Mouse (Mus musculus) heart, adult 8-10 months (tissue): ENCODE data around the gene Ccdc181. TPM values are rescaled to one million over a fixed set of nuclear protein-coding genes. Genes with fewer than 3 reads are reported as not detected.

Experiments
- DNase-seq: peaks from one replicate; pipeline ENCODE4 v3.0.0; 2022; ENCODE audit warnings: low spot score
- total RNA-seq, 4 experiments: library from RNA; stranded (reverse); gene quantifications; 2 replicates each; pipeline ENCODE4 v1.2.4; 2022

Gene Ccdc181
- total RNA-seq, 4 experiments from 2014 or later: 9.0 to 10.0 (median 10.0) TPM

DNA sequence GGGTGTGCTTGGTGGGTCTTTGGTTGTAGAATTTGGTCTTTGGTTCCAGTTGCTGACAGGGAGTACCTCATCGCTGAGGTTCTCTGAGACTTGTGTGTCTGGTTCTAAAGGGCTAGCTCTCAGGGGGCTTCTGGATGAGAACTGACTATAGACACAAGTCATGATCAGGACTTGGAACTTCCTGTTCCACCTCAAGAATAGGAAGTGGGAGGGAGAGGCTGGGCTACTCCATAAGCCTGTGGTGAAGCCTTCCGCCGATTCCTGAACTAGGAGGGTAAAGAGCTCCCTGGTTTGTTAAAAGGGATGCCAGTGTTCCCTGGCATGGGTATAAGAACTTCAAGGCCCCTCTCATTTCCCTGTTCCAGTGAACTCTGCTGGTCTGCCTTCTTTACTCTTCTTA lies 8.6 kb downstream of the Ccdc181 start:
- no peak for DNase-seq

DNA sequence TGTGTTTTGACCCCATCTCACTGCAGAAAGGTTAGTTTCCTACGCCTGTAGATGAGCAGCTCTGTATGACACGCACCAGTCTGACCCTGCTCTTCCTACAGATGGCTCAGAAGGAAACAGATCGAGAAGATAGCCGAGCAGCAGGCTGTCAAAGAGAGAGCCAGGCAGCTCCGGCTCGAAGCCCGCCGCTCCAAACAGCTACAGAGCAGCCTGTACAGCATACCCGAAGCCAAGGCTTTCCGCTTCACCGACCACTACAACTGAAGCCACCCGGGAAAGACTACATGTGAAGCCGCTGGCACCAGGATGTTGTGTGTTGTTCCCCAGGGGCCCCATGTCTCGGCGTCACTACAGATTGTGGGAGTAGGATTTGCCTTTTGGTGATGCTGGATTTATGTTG lies 12.0 kb downstream of the Ccdc181 start:
- DNase-seq: no peak

DNA sequence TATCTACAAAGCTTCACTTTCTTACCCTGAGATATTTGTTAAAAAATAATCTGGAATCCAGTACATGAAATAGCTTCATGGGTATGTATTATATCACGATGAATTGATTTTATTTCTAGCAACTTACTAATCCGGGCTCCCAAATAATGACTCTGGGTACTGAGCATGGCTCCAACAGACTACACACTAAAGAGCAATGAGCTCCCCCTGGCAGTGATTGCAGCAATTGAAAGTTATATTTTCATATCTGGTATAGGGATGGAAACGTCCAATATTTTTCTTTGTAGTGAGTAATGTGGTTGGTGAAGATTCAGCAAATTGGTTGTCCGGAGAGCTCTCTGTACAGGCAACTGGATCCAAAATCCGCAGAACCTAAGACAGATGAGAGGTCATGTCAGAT lies 16.7 kb downstream of the Ccdc181 start:
- DNase-seq: no peak

DNA sequence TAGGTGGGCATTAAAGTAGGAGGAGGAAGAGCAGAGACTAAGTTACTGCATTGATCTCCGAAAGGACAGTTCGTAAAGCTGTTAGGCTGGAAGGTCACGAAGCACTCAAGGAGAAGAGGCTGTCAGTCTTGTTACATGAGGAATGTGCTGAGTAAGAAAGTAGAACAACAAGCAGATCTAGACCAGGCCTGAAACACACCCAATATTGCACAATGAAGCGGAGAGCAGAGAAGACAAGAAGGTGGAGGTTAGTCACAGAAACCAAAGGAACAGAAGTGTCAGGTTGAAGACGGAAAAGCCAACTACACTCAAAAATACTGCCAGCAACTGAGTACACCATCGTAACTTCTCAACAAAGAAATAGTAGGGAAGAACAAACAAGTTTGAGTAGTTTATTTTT lies 18.7 kb downstream of the Ccdc181 start:
- no peak for DNase-seq

DNA sequence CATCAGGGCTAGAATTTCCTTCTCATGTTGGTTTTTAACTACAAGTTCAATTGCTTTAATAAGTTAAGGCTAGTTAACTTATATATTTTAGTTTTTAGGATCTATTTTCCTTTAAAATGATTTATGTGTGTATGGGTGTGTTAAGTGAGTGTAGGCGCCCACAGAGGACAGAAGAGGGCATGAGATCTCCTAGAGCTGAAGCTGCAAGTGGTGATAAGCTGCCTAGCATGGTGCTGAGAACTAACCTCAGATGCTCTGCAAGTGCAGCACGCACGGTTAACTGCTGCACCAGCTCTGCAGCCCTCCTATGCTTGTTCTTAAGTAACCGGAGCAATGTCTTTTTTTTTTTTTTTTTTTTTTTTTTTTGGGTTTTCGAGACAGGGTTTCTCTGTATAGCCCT lies 21.1 kb downstream of the Ccdc181 start:
- DNase-seq: no peak

DNA sequence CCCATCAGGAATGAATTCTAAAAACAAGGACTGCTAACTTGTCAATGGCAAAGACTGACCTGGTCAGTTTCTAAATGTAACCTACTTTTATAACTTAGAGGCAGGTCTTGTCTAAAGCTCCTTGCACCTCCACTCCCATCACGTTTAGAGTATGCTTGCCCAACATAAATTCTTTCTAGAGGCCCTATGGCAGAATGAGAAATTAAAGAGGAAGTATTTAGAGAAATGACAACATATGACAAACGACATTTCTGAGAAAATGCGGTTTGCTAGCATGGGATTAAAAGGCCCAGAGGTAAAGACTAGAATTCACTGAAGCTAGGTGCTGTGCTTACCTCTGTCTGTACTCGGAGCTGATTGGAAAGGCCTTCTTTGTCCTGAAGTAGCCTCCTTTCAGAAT lies 26.6 kb downstream of the Ccdc181 start:
- no peak for DNase-seq

DNA sequence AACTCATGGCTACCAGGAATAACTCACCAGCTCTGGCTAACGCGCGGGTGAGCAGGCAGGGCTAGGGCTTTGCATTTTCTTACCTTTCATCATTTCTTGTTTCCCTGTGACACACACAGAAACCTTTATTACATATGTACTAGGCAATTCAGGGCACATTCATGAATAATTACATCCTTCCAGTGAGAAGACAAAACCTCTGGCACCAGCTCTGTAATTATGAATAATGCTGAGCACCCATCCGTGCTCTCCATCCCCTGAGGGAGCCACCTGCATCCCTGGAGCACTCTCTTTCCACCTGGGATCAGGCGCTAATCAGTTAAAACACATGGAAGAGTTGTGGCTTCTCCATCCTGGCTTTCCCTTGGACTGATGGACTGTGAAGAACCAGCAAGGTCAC lies 28.4 kb downstream of the Ccdc181 start, which contains the start of gene Nme7:
TSS of gene Nme7 (plus strand) at position 301 of the 400 bp plus-strand sequence.
- DNase-seq: no peak

DNA sequence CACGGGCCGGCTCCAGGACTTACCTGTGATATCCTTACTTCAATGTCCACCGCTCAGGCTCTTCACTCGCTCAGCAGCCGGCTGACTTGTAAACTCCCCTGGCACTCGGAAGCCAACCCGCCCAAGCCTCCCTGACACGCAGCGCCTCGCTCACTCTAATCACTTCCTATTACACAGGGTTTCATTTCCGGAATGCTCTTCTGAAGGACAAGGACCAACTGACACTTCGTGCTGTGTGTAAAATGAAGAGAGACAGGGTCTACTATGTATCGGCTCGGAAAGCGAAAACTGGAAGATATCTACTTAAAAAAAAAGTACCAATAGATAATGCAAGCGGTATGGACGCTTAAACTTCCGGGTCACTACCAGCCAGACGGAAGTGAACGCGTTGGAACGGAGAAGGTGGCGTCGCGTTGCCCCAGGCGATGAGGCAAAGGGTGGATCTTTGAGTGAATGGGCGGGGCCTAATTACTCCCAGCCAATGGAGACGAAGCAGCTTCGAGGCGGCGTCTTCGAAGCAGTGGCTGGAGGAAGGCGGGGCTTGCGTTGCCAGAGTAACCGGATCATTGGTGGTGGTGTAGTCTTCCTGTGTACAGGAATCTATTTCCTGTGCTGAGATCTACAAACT lies 31.9 kb downstream of the Ccdc181 start, which contains the start of gene Blzf1:
TSS of gene Blzf1 (minus strand) at position 366 of the 628 bp plus-strand sequence.
- peak; percentile 96 for DNase-seq

DNA sequence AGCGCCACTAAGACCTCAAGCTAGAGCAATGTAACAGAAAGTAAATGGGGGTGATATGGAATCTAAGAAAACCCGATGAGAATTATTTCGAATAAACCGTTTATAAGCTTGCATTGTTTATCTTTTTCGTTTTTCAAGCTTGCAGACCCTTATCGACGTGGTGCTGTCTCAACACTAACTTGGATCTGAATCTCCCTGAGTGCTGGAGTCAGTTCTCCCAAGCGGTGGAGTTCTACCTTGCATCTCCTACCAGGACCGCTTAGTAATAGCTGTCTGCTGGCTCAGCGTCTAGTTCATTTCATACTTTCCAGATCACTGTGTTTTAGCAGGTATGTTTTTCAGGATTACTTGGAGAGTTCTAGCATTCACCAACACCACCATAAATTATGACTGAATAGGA lies 32.5 kb downstream of the Ccdc181 start:
- no peak for DNase-seq

DNA sequence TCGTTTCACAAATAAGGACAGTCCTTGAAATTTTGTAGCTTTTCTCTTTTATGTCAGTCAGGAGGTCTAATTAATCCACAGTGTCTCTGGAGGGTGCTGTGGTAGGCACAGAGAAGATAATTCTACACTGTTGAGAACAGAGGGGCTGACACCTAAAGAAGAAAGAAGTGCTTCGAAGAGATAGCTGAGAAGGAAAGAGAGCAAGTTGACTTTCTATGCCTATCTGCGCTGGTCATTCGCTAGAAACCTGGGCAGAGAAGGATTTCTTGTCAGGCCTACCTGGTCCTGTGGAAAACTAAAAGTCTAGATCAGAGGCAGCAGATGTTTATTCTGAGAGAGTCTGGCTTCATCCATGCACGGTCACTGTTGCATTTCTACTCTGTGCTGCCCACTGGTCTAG lies 38.7 kb downstream of the Ccdc181 start:
- DNase-seq: no peak

DNA sequence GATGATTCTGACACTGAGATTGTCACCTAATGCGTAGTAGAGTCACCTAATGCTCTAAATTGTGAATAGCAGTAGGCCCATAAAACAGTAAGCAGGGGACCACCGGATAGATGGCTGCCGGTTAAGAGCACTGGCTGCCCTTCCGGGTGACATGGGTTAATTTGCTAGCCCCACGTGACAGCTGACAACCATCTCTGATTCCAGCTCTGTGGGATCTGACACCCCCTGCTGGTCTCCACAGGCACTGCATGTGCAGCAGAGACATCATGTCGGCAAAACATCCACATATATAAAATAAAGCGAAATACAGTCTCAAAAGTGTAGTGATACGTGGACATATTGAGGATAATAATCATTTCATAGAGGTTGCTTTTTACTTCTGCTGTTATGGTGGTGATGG lies 39.9 kb downstream of the Ccdc181 start:
- DNase-seq: no peak

DNA sequence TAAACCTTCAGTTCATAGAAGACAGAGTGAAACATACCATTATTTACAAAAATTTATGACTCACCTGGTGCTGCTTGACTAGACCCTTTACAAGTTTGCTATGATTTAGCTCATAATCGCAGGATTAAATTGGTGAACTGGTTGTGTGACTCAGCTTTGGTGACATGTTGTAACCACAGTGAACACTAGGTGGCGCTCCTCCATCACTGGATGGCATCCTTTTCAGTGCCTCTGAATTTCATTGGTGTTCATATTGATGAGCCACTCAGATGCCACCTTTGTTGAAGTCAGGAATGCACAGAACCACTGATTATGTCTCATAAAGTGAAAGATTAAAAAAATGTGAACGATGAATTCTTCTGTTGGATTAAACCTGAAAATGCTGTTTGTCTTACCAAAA lies 41.3 kb downstream of the Ccdc181 start:
- DNase-seq: peak; percentile 47

DNA sequence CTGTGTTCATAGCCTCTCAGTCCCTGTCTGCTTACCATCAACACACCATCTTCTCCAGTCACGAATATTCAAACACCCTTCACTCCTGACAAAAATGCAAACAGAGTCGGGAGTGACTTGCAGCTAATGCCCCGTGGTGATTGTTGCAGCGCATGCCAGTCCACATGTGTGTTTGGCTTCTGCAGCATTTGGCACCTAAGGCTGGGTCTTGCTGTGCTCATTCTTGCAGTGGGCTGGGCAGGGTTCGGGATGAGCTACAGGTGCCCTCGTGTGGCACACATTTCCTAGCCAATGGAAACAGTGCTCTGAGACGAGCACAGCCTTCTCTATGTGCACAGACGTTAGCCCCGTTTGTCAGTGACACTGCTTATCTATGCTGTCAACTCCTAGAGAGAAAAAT lies 41.9 kb downstream of the Ccdc181 start:
- DNase-seq: no peak

DNA sequence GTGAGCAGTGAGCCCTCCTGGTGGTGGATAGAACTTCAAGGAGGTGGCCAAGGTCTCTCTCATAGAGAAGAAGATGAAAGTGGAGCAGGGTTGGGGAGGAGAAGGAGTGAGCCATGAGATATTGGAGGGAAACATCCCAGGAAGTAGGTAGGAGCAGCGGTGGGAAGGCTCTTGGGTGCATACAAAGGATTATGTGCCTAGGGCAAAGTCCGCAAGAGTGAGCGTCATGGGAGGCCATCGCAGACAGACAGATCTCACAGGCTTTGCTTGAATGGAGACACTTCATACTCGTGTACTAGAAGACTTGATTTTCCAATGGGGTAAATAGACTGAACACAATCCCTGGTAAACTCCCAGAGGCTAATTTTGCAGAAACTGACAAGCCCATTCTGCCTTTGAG lies 43.1 kb downstream of the Ccdc181 start:
- no peak for DNase-seq

DNA sequence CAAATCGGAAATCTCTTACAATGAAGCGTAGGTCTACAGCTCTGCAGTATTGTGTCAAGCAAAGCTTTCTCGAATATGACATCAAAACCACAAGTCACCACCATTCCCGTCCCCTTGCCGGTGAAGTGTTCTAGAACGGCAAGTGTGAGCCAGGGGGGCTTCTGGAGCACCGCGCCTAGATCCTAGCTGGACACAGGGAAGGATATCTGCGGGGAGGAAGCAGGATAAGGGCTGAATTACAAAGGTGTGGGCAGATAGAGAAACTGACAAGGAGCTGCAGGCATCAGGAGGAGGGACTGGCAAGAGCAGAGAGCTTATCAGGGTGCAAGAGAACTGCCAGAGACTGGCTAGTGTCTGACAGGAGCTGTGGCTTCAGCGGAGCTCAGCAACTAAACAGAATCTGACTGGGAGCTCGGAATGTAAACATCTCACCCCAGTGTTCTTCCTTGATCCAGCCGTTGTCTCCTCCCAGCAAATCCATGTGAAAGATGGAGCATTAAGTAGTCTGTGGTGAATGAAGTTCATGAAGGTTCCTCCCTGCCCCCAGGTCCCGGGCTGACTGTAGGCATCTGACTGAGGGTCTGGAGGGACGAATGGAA lies 44.3 kb downstream of the Ccdc181 start:
- no peak for DNase-seq

DNA sequence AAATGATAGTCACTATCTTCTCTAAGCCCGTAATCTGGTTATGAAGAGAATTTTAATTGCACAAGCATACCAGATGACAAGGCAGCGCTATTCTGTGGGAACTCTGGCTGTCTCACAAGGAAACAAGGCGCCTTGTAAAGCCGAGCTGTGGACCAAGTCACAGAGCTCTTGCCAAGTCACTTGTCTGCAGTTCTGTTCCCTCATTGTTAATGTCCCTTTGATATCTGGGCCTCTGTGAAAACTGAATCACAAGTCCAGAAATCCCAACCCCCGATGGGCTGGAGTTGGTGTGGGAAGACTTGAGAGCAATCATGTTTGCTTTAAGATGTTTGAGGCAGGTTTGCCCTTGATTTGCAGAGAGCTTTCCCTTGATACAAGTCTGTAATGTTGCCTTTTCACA lies 45.3 kb downstream of the Ccdc181 start:
- DNase-seq: peak; percentile 13

DNA sequence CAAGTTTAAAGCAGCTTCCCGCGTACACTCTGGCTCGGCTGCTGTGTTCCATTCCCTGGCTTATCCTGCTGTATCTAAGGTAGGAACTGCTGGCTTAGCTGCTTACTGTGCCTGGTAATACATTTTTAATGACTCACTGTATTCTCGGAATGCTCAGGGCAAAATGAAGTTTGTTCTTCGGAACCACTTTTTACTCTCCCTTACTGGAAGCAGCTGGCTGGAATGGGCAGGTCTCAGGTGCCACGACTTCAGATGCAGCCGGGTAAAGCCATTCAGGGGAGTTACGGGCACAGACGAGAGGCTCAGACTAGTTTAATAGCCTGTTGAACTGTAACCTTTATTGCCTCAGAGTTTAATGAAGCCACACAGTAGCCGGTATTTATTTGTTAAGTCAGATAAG lies 46.0 kb downstream of the Ccdc181 start:
- DNase-seq: no peak

DNA sequence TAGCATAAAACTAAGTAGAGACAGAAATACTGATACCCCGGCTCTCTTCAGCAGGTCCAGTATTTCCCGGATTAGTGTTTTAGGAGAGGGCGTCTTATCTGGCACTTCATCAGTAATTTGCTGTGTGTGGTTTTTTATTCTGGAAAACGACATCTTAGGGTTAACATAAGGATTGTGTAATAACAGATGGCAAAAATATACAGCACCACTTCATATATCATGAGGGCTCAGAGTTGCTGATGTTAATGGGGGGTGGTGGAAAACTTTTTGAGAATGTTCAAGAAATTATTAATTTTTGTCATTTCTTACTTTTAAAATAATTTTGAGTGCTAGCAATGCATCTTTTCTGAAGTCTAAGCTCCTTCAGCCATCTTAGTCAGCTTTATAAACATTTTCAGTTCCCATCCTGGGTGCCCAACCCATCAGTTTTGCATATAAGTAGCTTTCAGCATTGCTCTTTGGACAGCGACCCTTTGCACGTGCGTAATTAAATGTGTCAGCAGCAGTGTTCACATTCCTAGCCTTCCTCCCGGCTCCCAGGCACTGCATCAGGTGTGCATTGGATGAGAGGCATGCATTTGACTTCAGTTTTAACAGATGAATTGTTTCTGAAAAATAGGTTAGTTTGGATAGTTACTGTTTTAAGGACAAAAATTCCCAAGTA lies 47.7 kb downstream of the Ccdc181 start:
- no peak for DNase-seq

DNA sequence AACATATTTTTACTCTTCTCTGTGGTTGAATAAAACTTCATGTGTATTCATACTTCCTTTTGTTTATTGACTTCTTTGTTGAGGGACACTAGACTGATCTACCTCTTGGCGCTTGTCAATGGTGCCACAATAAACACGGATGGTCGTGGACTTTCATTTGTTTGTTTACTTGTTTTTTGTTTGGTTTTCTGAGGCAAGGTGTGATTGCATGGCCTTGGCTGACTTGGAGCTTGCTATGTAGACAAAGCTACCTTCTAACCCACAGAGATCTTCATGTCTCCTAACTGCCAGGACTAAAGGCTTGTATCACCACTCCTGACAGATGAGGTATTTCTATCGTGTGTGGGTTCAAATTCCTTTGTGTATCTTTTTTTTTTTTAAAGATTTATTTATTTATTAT lies 48.8 kb downstream of the Ccdc181 start:
- no peak for DNase-seq

DNA sequence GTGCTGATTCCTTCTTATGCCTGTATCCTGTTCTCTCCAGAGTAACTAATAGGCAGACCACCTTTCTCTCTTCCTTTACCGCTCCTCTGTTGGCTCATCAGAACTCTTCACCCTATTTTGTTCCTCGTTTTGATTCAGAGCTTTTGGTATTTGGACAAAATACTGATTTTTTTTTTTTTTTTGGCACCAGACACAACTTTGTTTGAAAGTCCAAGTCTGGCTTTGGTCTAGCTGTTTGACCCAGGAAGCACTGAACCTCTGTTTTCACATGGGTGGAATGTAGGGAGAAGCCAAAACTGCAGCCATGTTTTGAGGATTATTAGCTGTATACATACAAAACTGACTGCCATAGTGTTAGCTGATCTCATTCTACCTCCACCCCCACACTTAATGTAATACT lies 49.5 kb downstream of the Ccdc181 start:
- no peak for DNase-seq

DNA sequence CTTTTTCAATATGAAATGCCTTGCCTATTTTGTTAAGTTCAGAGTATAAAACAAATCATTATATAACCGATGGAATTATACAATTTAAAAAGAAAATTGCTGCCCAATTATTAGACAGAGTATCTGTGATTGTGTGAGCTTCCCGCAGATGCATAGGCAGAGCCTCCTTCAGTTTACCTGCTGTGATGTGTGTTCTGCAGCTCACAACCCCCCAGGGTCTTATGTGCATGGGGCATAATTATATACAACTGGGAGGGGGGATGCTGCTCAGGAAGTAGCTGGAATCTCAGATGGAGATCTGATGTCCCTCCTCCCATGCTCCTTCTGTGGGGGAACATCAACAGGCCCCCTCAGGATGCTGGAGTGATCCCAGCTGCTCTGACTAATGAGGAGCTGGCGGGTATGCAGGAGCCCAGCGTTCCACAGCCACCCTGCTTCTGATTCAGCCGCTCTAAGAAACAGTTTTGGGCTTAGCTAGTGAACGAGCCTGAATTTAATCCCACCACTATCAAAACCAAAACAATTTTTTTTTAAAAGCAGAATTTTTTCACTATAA lies 51.3 kb downstream of the Ccdc181 start:
- no peak for DNase-seq

DNA sequence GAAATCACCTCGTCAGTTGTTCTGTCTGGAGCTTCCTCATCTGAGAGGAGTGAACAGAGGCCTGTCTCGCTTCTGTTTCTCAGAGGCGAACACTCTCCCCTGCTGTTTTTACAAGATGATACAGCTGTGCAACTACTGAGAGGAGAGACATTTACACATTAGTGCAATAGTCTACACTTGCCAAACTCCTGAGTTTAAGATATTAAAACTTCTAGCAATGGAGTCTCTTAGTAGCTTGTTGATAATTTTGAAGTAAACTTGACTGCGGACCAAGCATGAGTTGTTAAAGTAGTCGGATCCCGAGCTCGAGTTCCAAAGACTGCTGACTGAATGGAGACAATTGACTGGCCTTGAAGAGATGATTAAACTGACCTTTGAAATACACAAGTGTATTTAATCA lies 52.4 kb downstream of the Ccdc181 start:
- no peak for DNase-seq

DNA sequence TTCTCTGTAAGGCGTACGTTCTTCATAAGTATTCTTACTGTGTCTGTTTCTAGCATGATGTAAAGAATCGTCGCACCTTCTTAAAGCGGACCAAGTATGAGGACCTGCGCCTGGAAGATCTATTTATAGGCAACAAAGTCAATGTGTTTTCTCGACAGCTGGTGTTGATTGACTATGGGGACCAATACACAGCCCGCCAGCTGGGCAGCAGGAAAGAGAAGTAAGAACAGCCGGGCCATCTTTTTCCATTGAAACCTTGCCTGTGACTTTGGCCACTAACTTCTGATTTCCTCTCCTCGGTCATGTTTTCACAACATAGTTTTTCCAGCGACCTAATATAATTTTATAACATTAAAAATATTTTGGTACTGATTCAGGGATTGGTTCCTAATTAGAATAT lies 57.2 kb downstream of the Ccdc181 start:
- DNase-seq: no peak
